Mouse (Mus musculus) myocyte (in vitro differentiated cells): ENCODE results near the gene Aida.

Experiments used
- CEBPB ChIP-seq: IDR thresholded peaks from 2 replicates; pipeline ENCODE4 v1.6.1; 2011; ENCODE audit warnings: mild to moderate bottlenecking, moderate library complexity; ENCODE audit not compliant: poor library complexity, insufficient read depth, severe bottlenecking
- E2F4 ChIP-seq: IDR thresholded peaks from one replicate; pipeline ENCODE4 v1.6.1; 2011; ENCODE audit warnings: mild to moderate bottlenecking, control low read depth, moderate library complexity; ENCODE audit not compliant: insufficient read depth
- MAX ChIP-seq: IDR thresholded peaks from one replicate; pipeline ENCODE4 v1.6.1; 2011; ENCODE audit warnings: low read depth, mild to moderate bottlenecking, control low read depth
- MYOD1 ChIP-seq, 3 experiments: IDR thresholded peaks; one replicate each; pipeline ENCODE4 v1.6.1; 2011; ENCODE audit warnings: control low read depth in 2 of 3, low read depth in 2 of 3, mild to moderate bottlenecking in 2 of 3, moderate library complexity in 1 of 3; ENCODE audit not compliant: insufficient read length in 2 of 3, control insufficient read depth in 1 of 3
- MYOG ChIP-seq, 3 experiments: IDR thresholded peaks; one replicate each; pipeline ENCODE4 v1.6.1; 2011; ENCODE audit warnings: control low read depth in 2 of 3, low read depth in 2 of 3, mild to moderate bottlenecking in 2 of 3; ENCODE audit not compliant: insufficient read length in 2 of 3, control insufficient read depth in 1 of 3, insufficient read depth in 1 of 3
- POLR2A ChIP-seq: IDR thresholded peaks from one replicate; pipeline ENCODE4 v1.6.1; 2011; ENCODE audit warnings: low read depth, mild to moderate bottlenecking, control low read depth, moderate library complexity; ENCODE audit not compliant: insufficient read length
- POLR2AphosphoS2 ChIP-seq: IDR thresholded peaks from one replicate; pipeline ENCODE4 v1.6.1; 2011; ENCODE audit warnings: low read depth, control low read depth; ENCODE audit not compliant: insufficient read length
- TCF12 ChIP-seq: IDR thresholded peaks from one replicate; pipeline ENCODE4 v1.6.1; 2011; ENCODE audit warnings: mild to moderate bottlenecking, control low read depth; ENCODE audit not compliant: poor library complexity, insufficient read depth, severe bottlenecking
- TCF3 ChIP-seq: IDR thresholded peaks from one replicate; pipeline ENCODE4 v1.6.1; 2011; ENCODE audit warnings: low read depth, control low read depth; ENCODE audit not compliant: insufficient read length
- USF1 ChIP-seq: IDR thresholded peaks from one replicate; pipeline ENCODE4 v1.6.1; 2011; ENCODE audit warnings: low read depth, mild to moderate bottlenecking, control low read depth, moderate library complexity

DNA sequence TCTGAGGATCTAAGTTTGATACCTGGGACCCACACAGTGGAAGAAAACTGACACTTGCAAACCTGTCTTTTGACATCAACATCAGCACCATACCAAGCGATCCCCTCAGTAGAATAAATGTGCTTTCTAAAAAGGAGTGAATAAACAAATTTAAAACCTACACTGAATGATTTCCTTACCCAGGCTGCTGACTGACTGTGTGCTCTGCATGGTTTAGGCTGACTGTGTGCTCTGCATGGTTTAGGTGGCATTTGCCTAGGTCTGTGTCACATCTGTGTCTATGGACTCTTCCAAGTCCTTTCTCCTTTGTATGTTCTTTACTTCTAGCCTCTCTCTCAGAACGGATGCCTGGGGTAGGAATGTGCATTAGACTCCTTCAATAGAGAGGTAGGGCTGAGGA lies 44.6 kb upstream of the Aida start:
- TF ChIP-seq POLR2A (no peak), MAX (no peak), POLR2AphosphoS2 (no peak), CEBPB (no peak), MYOD1 (IDR thresholded peaks at IDR 0.05; ENCODE audit: control insufficient read depth in 1 of 3, insufficient read length in 2 of 3, low read depth in 2 of 3) (no peak), TCF12 (no peak), USF1 (no peak), MYOG (IDR thresholded peaks at IDR 0.05; ENCODE audit: control insufficient read depth in 1 of 3, insufficient read depth in 1 of 3, insufficient read length in 2 of 3, low read depth in 2 of 3) (no peak), E2F4 (no peak), TCF3 (no peak)
